Mouse (Mus musculus) urinary bladder, adult 2 months (tissue): ENCODE measurements around the gene Dr1. TPM values are rescaled to one million over a fixed set of nuclear protein-coding genes. Genes with fewer than 3 reads are reported as not detected.

ENCODE experiments used
- polyA plus RNA-seq: library from polyadenylated mRNA; depleted of rRNA; stranded (reverse); fragments of >200 nt; gene quantifications from 2 replicates; pipeline ENCODE4 v1.2.3, GENCODE M21; 2012; rRNA removed

Gene Dr1
- polyA plus RNA-seq, 1 experiment: 27.0 TPM

Other genes starting within 250 kb of the Dr1 start
- 14.8 and 16.8 TPM in 2 replicates for gene Mtf2, start 203.2 kb upstream of the Dr1 start, polyA plus RNA-seq
- 20.1 and 28.2 TPM in 2 replicates for gene Tmed5, start 136.3 kb upstream of the Dr1 start, polyA plus RNA-seq
- gene Ccdc18, start 136.0 kb upstream of the Dr1 start, polyA plus RNA-seq: 0.11 and 0.22 TPM in 2 replicates
- gene Pigg, start 43.7 kb downstream of the Dr1 start, polyA plus RNA-seq: 8.7 and 9.1 TPM in 2 replicates
- 1.7 and 1.8 TPM in 2 replicates for gene Gm42517, start 99.0 kb downstream of the Dr1 start, polyA plus RNA-seq
- not detected in 2 replicates for gene Pde6b, start 119.5 kb downstream of the Dr1 start, polyA plus RNA-seq
- gene Atp5k, start 165.6 kb downstream of the Dr1 start, polyA plus RNA-seq: 219 and 292 TPM in 2 replicates
- gene Mfsd7a, start 180.0 kb downstream of the Dr1 start, polyA plus RNA-seq: 9.8 and 10.7 TPM in 2 replicates
- 13.9 and 17.1 TPM in 2 replicates for gene Pcgf3, start 192.3 kb downstream of the Dr1 start, polyA plus RNA-seq